Mouse (Mus musculus): ENCODE data around the gene Bag5.

GRCm38 (mm10) chr12:111692899-111693298 lies 20.2 kb downstream of the Bag5 start:
- no peak for TF ChIP-seq CTCF (IDR thresholded peaks at IDR 0.05; ENCODE audit: control insufficient read depth, insufficient read depth, insufficient read length)
- TF ChIP-seq USF1 (IDR thresholded peaks at IDR 0.05; ENCODE audit: low read depth) = no peak
- no peak for TF ChIP-seq MAX (IDR thresholded peaks at IDR 0.05)
- TF ChIP-seq MYOD1 (IDR thresholded peaks at IDR 0.05; ENCODE audit: control insufficient read depth, insufficient read length, low read depth) = no peak
- TF ChIP-seq MYOG (IDR thresholded peaks at IDR 0.05; ENCODE audit: control insufficient read depth, extremely low read depth, insufficient read length) = no peak
- no peak for TF ChIP-seq CEBPB (IDR thresholded peaks at IDR 0.05; ENCODE audit: low read depth)

Data from C2C12 (cell line).